Comparison of ENCODE assay signal across 17 mouse cellular contexts in genomic region chr2:68946819-68947218, GRCm38 (mm10).
"Had no signal": no experiment of that assay in that cellular context is flagged by ENCODE, and none has a peak within 500 bp of the region (broad histone marks: within the 10 kb centered on the region; RNA-seq: fewer than 3 reads in every experiment).

No protein-coding gene starts in this region.

- H3K27me3 ChIP-seq: liver, embryonic 12.5 days; lung, embryonic 15.5 days; megakaryocyte, embryonic 14.5 days; midbrain, embryonic 12.5 days; midbrain, embryonic 15.5 days; neural tube, embryonic 12.5 days; stomach, embryonic 15.5 days had no signal

- DNase-seq: lung, adult 2 months; lung, postnatal 14 days; lung, postnatal 36 days; right cerebral cortex, postnatal 14 days; thymus, postnatal 14 days; thymus, postnatal 36 days had no signal

- H3K9me3 ChIP-seq: liver, embryonic 12.5 days; lung, embryonic 15.5 days; midbrain, embryonic 12.5 days; midbrain, embryonic 15.5 days; neural tube, embryonic 12.5 days; stomach, embryonic 15.5 days had no signal

- H3K4me1 ChIP-seq: midbrain, embryonic 12.5 days; midbrain, embryonic 15.5 days; neural tube, embryonic 12.5 days; stomach, embryonic 15.5 days had no signal

- H3K36me3 ChIP-seq: lung, embryonic 15.5 days; midbrain, embryonic 12.5 days; stomach, embryonic 15.5 days had no signal

- H3K27ac ChIP-seq: liver, embryonic 12.5 days; liver, embryonic 14.5 days; lung, embryonic 15.5 days; macrophage; midbrain, embryonic 12.5 days; midbrain, embryonic 15.5 days; neural tube, embryonic 12.5 days; stomach, embryonic 15.5 days; stomach, postnatal 0 days had no signal

- H3K4me2 ChIP-seq: liver, embryonic 12.5 days; lung, embryonic 15.5 days; midbrain, embryonic 12.5 days; midbrain, embryonic 15.5 days; neural tube, embryonic 12.5 days; stomach, embryonic 15.5 days had no signal

- ATAC-seq: liver, embryonic 12.5 days; lung, postnatal 0 days; midbrain, embryonic 15.5 days had no signal

- H3K4me3 ChIP-seq: liver, embryonic 12.5 days; lung, embryonic 15.5 days; megakaryocyte, embryonic 14.5 days; midbrain, embryonic 12.5 days; midbrain, embryonic 15.5 days; neural tube, embryonic 12.5 days; stomach, embryonic 15.5 days had no signal

- H3K9ac ChIP-seq: liver, embryonic 12.5 days; liver, embryonic 14.5 days; lung, embryonic 15.5 days; midbrain, embryonic 12.5 days; midbrain, embryonic 15.5 days; neural tube, embryonic 12.5 days; stomach, embryonic 15.5 days had no signal
